Mouse (Mus musculus) testis, postnatal 14 days (tissue): Measurements from ENCODE around the gene Ift88.
"Not testable (repeated sequence)": the region's sequence is repeated elsewhere in the genome, so short reads cannot be mapped to it uniquely, and the experiment has no call there.

Experiments used
- DNase-seq: peaks from one replicate; pipeline ENCODE4 v3.0.0; 2021; ENCODE audit warnings: low spot score

The Ift88 gene

GRCm38 (mm10) chr14:57452516-57452915 lies 28.7 kb downstream of the Ift88 start:
- DNase-seq = no peak

- no peak for DNase-seq
Measured at GRCm38 (mm10) chr14:57459883-57460282, 36.0 kb downstream of the Ift88 start.

- DNase-seq = not testable (repeated sequence)
Measured at GRCm38 (mm10) chr14:57460326-57460725, 36.5 kb downstream of the Ift88 start.

GRCm38 (mm10) chr14:57462871-57463270 lies 39.0 kb downstream of the Ift88 start:
- no peak for DNase-seq

DNA sequence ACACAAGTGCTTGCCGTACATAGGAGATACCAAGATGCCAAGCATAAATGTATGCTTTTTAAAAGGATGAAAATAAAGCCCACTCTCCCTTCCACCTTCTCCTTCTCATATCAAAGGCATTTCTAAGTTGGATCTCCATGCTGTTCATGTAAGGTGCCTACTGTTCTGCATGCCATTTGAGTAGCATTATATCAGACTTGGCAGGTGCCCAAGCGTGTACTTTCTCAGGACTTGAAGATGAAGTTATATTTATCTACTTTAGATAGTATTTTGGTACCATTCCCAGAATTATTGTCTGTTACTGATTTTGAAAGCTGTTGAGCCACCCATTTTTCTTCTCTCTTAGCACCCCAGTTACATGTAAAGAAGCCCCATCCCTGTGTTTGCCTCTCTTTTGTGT lies 51.2 kb downstream of the Ift88 start:
- DNase-seq = peak; percentile 30

DNA sequence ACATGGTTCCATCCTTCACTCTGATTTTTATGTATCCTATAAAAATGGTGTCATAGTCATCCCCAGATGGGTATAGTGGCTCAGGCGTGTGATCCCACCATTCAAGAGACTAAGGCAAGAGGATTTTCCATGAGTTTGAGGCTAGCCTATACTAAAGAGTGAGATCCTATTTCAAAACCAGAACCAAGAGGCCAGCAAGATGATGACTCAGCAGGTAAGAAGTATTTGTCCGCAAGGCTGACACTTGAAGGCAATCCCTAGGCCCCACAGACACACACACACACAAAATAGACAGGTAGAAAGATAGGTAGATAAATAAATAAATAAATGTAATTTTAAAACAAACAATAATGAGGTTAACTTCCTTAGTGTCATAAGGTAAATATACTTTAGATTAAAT lies 58.4 kb downstream of the Ift88 start:
- DNase-seq = no peak

DNA sequence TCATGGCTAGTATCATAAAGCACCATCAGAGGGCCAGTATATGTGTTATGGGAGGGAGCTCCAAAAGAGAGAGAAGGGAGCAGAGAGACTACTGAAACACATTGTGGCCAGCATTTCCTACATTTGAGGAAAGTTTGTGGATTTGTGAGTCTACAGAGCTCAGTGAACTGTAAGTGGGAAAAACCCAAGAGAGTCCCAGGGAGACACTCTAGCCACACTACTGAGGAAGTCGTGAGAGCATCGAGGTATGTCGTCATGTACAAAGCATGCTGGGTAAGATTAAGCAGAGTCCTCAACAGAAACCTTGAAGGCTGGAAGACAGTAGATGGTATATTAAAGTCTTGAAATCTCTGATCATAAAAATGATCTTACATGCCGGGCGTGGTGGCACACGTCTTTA lies 60.3 kb downstream of the Ift88 start:
- DNase-seq = no peak

GRCm38 (mm10) chr14:57489696-57490095 lies 65.8 kb downstream of the Ift88 start:
- no peak for DNase-seq

DNA sequence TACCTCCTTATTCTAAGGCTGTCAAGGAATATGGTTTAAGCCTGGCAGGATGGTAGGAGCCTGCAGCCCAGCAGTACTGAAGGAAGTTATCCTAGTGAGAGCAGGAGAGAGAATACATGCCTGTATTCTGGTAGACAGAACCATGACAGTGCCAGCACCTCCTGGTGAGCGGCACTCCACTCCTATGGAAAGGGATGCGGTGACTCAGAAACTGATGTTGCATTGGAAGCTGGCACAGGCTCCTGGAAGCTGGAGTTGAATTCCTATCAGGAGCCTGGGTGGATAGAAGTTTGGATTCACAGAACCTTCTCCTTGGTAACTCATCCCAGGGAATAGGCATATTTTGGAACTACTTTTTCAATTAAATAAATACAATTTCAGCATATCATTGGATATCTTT lies 70.0 kb downstream of the Ift88 start:
- no peak for DNase-seq

- no peak for DNase-seq
Measured at GRCm38 (mm10) chr14:57503729-57504128, 79.9 kb downstream of the Ift88 start.

GRCm38 (mm10) chr14:57509554-57509953 lies 85.7 kb downstream of the Ift88 start:
- no peak for DNase-seq

GRCm38 (mm10) chr14:57515156-57515762 lies 91.4 kb downstream of the Ift88 start:
- no peak for DNase-seq

GRCm38 (mm10) chr14:57517001-57517400 lies 93.1 kb downstream of the Ift88 start:
- no peak for DNase-seq

DNA sequence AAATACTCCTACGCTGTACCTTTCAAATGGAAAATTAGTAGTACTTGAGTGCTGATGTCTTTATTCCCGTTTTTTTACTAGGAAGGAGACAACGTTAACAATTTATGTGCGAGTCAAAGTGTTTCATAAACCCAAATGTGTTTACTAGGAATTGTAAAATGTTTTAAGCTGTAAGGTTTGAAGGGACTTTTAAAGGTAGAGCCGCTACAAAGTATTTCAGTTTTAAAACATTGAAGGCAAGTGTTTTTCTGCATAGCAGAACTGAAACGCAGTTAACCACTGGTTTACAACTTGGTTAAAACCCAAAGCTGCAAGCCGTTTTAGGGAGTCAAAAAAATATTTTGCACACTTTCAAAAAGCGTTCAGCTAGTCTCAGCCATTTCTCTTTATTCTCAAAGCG lies 99.9 kb downstream of the Ift88 start:
- DNase-seq = no peak

- DNase-seq = peak; percentile 55
Measured at GRCm38 (mm10) chr14:57524671-57525387, 101.0 kb downstream of the Ift88 start, which contains the start of gene Il17d. Gene Il17d (plus strand): TSS chr14:57524777.

DNA sequence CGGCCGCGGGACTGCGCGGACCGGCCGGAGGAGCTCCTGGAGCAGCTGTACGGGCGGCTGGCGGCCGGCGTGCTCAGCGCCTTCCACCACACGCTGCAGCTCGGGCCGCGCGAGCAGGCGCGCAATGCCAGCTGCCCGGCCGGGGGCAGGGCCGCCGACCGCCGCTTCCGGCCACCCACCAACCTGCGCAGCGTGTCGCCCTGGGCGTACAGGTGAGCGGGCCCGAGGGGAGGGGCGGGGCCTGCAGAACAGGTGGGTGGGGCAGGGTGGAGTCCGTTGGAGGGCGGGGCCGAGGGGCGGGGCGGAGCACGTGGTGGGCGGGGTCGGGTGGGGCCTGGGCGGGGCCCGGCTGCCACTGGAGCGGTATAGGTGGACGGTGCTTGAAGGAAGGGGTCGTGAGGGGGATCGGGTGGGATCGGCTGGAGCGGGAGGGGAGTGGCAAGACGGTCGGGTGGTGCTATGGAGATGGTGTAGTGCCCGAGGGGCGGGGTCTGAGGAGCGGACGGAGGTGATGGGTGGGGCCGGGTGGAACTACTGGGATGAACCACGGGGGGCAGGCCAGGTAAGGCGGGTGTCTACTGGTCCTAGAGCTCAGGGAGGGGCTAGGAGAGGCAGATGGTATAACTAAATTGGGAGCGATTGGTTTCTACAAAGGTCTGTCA lies 101.7 kb downstream of the Ift88 start:
- peak; percentile 90 for DNase-seq

GRCm38 (mm10) chr14:57526050-57526623 lies 102.3 kb downstream of the Ift88 start:
- no peak for DNase-seq

DNA sequence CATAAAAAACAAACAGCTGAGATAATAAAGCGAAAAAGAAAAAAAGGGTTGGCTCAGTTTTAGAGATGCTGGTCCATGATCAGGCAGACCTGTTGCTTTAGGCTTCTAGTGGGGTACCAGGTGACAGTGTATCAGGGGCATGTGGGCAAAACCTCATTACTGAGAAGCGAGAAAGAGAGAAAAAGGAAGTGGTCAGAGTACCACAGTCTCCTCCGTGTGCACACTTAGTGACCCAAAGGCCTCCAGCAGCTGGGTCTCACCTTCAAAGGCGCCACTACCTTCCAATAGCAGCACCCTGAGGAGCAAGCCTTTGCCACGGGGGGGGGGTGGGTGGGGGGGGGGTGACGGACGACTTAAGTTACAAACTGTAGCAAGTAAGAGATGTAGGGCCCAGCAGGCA lies 103.3 kb downstream of the Ift88 start:
- no peak for DNase-seq

GRCm38 (mm10) chr14:57527598-57527997 lies 103.7 kb downstream of the Ift88 start:
- DNase-seq = no peak

- DNase-seq = peak; percentile 65
Measured at GRCm38 (mm10) chr14:57529086-57529785, 105.4 kb downstream of the Ift88 start.

DNA sequence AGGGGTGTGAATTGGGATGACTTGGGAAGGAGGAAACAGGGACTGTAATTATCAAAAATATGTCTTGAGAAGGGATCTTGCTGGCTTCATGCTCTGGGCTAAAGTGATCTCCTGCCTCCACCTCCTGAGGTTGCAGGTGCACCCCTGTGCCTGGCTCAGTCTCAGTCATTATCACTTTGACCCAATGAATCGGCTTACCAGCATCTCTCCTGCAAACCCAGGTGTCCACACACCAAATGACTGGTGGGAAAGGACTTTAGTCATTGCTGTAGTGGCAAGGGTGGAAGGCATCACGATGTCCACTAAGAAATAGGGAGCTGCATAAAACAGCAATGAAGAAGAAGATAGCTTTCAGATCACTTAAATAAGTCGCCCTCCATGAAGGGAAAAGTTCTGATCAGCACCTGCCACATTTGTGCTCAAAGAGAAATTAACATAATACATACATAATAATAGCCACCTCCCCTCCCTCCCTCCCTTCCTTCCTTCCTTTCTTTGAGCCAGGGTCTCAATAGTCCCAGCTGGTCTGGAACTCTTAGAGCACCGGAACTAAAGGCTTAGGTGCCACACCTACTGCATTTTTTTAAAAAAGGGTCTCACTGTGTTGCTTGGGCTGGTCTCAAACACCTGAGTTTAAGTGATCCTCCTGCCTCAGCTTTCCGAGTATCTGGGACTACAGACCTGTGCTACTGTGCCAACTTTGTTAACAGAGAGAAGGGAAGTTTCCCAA lies 106.1 kb downstream of the Ift88 start:
- no peak for DNase-seq

DNA sequence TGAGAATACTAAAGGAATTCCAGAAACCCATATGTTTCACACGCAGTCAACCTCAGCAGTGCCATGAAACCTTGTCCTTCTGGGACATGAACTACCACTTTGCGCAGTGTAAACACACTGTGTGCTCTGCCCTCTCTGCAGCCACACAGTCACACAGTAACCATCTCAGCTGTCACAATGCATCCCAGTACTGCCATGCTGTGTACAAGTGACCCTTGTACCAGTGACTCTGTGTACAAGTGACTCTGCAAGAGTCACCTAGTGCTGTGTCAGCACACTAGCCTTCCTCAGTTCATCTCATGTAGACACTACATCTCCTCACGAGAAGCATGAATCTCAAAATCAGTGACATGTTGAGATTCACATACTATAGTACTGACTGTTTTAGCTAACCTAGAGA lies 108.7 kb downstream of the Ift88 start:
- DNase-seq = no peak
